ENCODE assay signal across 13 mouse cellular contexts in genomic region chr3:58153874-58154756, GRCm38 (mm10).
"Had no signal": no experiment of that assay in that cellular context is flagged by ENCODE, and none has a peak within 500 bp of the region (broad histone marks: within the 10 kb centered on the region; RNA-seq: fewer than 3 reads in every experiment).

No protein-coding gene starts in this region.

- H3K4me1 ChIP-seq: liver, embryonic 13.5 days; midbrain, embryonic 12.5 days; midbrain, embryonic 15.5 days; neural tube, embryonic 13.5 days; stomach, embryonic 15.5 days had no signal

- ATAC-seq: midbrain, embryonic 15.5 days had no signal

- H3K27ac ChIP-seq: kidney, postnatal 0 days; layer of hippocampus, adult 2 months; liver, embryonic 13.5 days; macrophage; midbrain, embryonic 12.5 days; midbrain, embryonic 15.5 days; neural tube, embryonic 13.5 days; stomach, embryonic 15.5 days had no signal

- H3K4me3 ChIP-seq: layer of hippocampus, adult 2 months; liver, embryonic 13.5 days; midbrain, embryonic 12.5 days; midbrain, embryonic 15.5 days; neural tube, embryonic 13.5 days; stomach, embryonic 15.5 days had no signal

- H3K27me3 ChIP-seq: liver, embryonic 13.5 days; midbrain, embryonic 12.5 days; midbrain, embryonic 15.5 days; neural tube, embryonic 13.5 days; stomach, embryonic 15.5 days had no signal

- H3K9me3 ChIP-seq: liver, embryonic 13.5 days; midbrain, embryonic 12.5 days; midbrain, embryonic 15.5 days; neural tube, embryonic 13.5 days; stomach, embryonic 15.5 days had no signal

- H3K9ac ChIP-seq: liver, embryonic 13.5 days; midbrain, embryonic 12.5 days; midbrain, embryonic 15.5 days; neural tube, embryonic 13.5 days; stomach, embryonic 15.5 days had no signal

- H3K4me2 ChIP-seq: liver, embryonic 13.5 days; midbrain, embryonic 12.5 days; midbrain, embryonic 15.5 days; neural tube, embryonic 13.5 days; stomach, embryonic 15.5 days had no signal

- DNase-seq: kidney, postnatal 25 days; liver, embryonic 13.5 days; lung, adult 2 months; retina, postnatal 1 day; spleen, adult 18-20 months; thymus, postnatal 36 days had no signal

- H3K36me3 ChIP-seq: liver, embryonic 13.5 days; midbrain, embryonic 12.5 days; midbrain, embryonic 15.5 days; neural tube, embryonic 13.5 days; stomach, embryonic 15.5 days had no signal
